Mouse (Mus musculus): ENCODE data around the gene Il23a.
"Not testable (repeated sequence)": the region's sequence is repeated elsewhere in the genome, so short reads cannot be mapped to it uniquely, and the experiment has no call there.

Gene Il23a

GRCm38 (mm10) chr10:128310177-128310576 lies 11.6 kb upstream of the Il23a start:
- intact Hi-C loops (cut with DNase I) = no loop called here

GRCm38 (mm10) chr10:128309654-128310053 lies 11.1 kb upstream of the Il23a start:
- intact Hi-C loops (cut with DNase I) = no loop called here

- intact Hi-C loops (cut with DNase I) = no loop called here
These were observed 4.8 kb upstream of the Il23a start, which contains the start of gene Pan2 for GRCm38 (mm10) chr10:128303126-128304021. Gene Pan2 (plus strand): TSS chr10:128303335.

GRCm38 (mm10) chr10:128302785-128303125 lies 4.2 kb upstream of the Il23a start:
- intact Hi-C loops (cut with DNase I) = no loop called here

GRCm38 (mm10) chr10:128302357-128302756 lies 3.8 kb upstream of the Il23a start:
- intact Hi-C loops (cut with DNase I) = no loop called here

GRCm38 (mm10) chr10:128298243-128298642 lies 309 bp downstream of the Il23a start:
- intact Hi-C loops (cut with DNase I) = no loop called here

GRCm38 (mm10) chr10:128297622-128298021 lies 930 bp downstream of the Il23a start:
- intact Hi-C loops (cut with DNase I) = no loop called here

- intact Hi-C loops (cut with DNase I) = no loop called here
These were observed 1.3 kb downstream of the Il23a start for GRCm38 (mm10) chr10:128297221-128297620.

- intact Hi-C loops (cut with DNase I) = no loop called here
These were observed 2.0 kb downstream of the Il23a start for GRCm38 (mm10) chr10:128296370-128297090.

GRCm38 (mm10) chr10:128290594-128290993 lies 8.0 kb downstream of the Il23a start:
- intact Hi-C loops (cut with DNase I) = not testable (repeated sequence)

GRCm38 (mm10) chr10:128283604-128284579 lies 14.7 kb downstream of the Il23a start:
- intact Hi-C loops (cut with DNase I) = loop anchor here (5.0 kb wide), 1 partner anchor 62 kb away; no protein-coding TSS in a partner anchor

GRCm38 (mm10) chr10:128282886-128283450 lies 15.6 kb downstream of the Il23a start:
- intact Hi-C loops (cut with DNase I) = loop anchor here (5.0 kb wide), 1 partner anchor 61 kb away; no protein-coding TSS in a partner anchor

GRCm38 (mm10) chr10:128281682-128282081 lies 16.9 kb downstream of the Il23a start:
- intact Hi-C loops (cut with DNase I) = loop anchor here (5.0 kb wide), 1 partner anchor 59 kb away; no protein-coding TSS in a partner anchor

GRCm38 (mm10) chr10:128280943-128281342 lies 17.6 kb downstream of the Il23a start:
- intact Hi-C loops (cut with DNase I) = loop anchor here (5.0 kb wide), 1 partner anchor 59 kb away; no protein-coding TSS in a partner anchor

- intact Hi-C loops (cut with DNase I) = no loop called here
These were observed 20.4 kb downstream of the Il23a start for GRCm38 (mm10) chr10:128278158-128278557.

GRCm38 (mm10) chr10:128275374-128275773 lies 23.2 kb downstream of the Il23a start:
- intact Hi-C loops (cut with DNase I) = not testable (repeated sequence)

GRCm38 (mm10) chr10:128272819-128273439 lies 25.6 kb downstream of the Il23a start:
- intact Hi-C loops (cut with DNase I) = not testable (repeated sequence)

GRCm38 (mm10) chr10:128271883-128272282 lies 26.7 kb downstream of the Il23a start:
- intact Hi-C loops (cut with DNase I) = no loop called here

GRCm38 (mm10) chr10:128270866-128271265 lies 27.7 kb downstream of the Il23a start:
- intact Hi-C loops (cut with DNase I) = no loop called here

GRCm38 (mm10) chr10:128270287-128270841 lies 28.2 kb downstream of the Il23a start, which contains the start of gene Stat2:
Gene Stat2 (plus strand): TSS chr10:128270559.
- intact Hi-C loops (cut with DNase I) = no loop called here
